Mouse (Mus musculus): ENCODE data around the gene Trappc5.

- TF ChIP-seq POLR2AphosphoS2 (IDR thresholded peaks at IDR 0.05; ENCODE audit: low read length) (no peak), ZNF384 (IDR thresholded peaks at IDR 0.05; ENCODE audit: low read depth, low read length) (no peak), CHD1 (IDR thresholded peaks at IDR 0.05; ENCODE audit: low read depth, low read length) (no peak)
Observed at GRCm38 (mm10) chr8:3721041-3721440, 44.9 kb downstream of the Trappc5 start.

All from MEL (cell line).